Mouse (Mus musculus): Measurements from ENCODE around the gene Onecut1. TPM values are rescaled to one million over a fixed set of nuclear protein-coding genes. Genes with fewer than 3 reads are reported as not detected.
A peak's percentile ranks its signal among the peaks of the same experiment; 100 is the strongest.

Gene Onecut1
- total RNA-seq, 2 experiments from 2014 or later = not detected

- intact Hi-C loops (cut with DNase I) = no loop called here
- H3K4me3 ChIP-seq = no peak overlapping the region
- no peak for TF ChIP-seq CTCF (IDR thresholded peaks at IDR 0.05)
- no peak for DNase-seq
- H3K27ac ChIP-seq = no peak overlapping the region
Measured at GRCm38 (mm10) chr9:74852361-74852760, 9.4 kb upstream of the Onecut1 start.

- intact Hi-C loops (cut with DNase I) = no loop called here
- Histone ChIP-seq H3K4me3 (no peak overlapping the region), H3K27ac (no peak overlapping the region)
- TF ChIP-seq CTCF (IDR thresholded peaks at IDR 0.05) = no peak
- no peak for DNase-seq
Measured at GRCm38 (mm10) chr9:74853191-74854072, 8.3 kb upstream of the Onecut1 start.

- no peak overlapping the region for H3K4me3 ChIP-seq
- no peak for DNase-seq
- H3K27ac ChIP-seq = no peak overlapping the region
- intact Hi-C loops (cut with DNase I) = no loop called here
- no peak for TF ChIP-seq CTCF (IDR thresholded peaks at IDR 0.05)
Measured at GRCm38 (mm10) chr9:74854073-74854591, 7.6 kb upstream of the Onecut1 start.

- H3K27ac ChIP-seq = no peak overlapping the region
- TF ChIP-seq CTCF (IDR thresholded peaks at IDR 0.05) = no peak
- intact Hi-C loops (cut with DNase I) = no loop called here
- no peak for DNase-seq
- H3K4me3 ChIP-seq = no peak overlapping the region
Measured at GRCm38 (mm10) chr9:74855446-74855845, 6.3 kb upstream of the Onecut1 start.

GRCm38 (mm10) chr9:74856578-74857507 is 4.9 kb upstream of the Onecut1 start:
- no peak for TF ChIP-seq CTCF (IDR thresholded peaks at IDR 0.05)

GRCm38 (mm10) chr9:74857508-74857840 is 4.2 kb upstream of the Onecut1 start:
- DNase-seq = no peak
- intact Hi-C loops (cut with DNase I) = no loop called here
- Histone ChIP-seq H3K4me3 (no peak overlapping the region), H3K27ac (no peak overlapping the region)
- TF ChIP-seq CTCF (IDR thresholded peaks at IDR 0.05) = no peak

More at GRCm38 (mm10) chr9:74856578-74857507, 4.9 kb upstream of the Onecut1 start:
- Histone ChIP-seq H3K4me3 (no peak overlapping the region), H3K27ac (no peak overlapping the region)
- no peak for DNase-seq
- intact Hi-C loops (cut with DNase I) = no loop called here

GRCm38 (mm10) chr9:74858111-74858510 is 3.6 kb upstream of the Onecut1 start:
- intact Hi-C loops (cut with DNase I) = no loop called here
- TF ChIP-seq CTCF (IDR thresholded peaks at IDR 0.05) = no peak
- Histone ChIP-seq H3K4me3 (no peak overlapping the region), H3K27ac (no peak overlapping the region)
- no peak for DNase-seq

- no peak for TF ChIP-seq CTCF (IDR thresholded peaks at IDR 0.05)
- H3K4me3 ChIP-seq = no peak overlapping the region
- no peak overlapping the region for H3K27ac ChIP-seq
- intact Hi-C loops (cut with DNase I) = no loop called here
- DNase-seq = no peak
Measured at GRCm38 (mm10) chr9:74860461-74860860, 1.3 kb upstream of the Onecut1 start.

- Histone ChIP-seq H3K27ac (no peak overlapping the region), H3K4me3 (peak overlapping the region; percentile 69)
- no peak for DNase-seq
- intact Hi-C loops (cut with DNase I) = no loop called here
- TF ChIP-seq CTCF (IDR thresholded peaks at IDR 0.05) = no peak
Measured at GRCm38 (mm10) chr9:74862096-74862780, 517 bp downstream of the Onecut1 start.

- Histone ChIP-seq H3K27ac (no peak overlapping the region), H3K4me3 (peak overlapping the region; percentile 69)
- peak; percentile 18 for DNase-seq
- TF ChIP-seq CTCF (IDR thresholded peaks at IDR 0.05) = no peak
- intact Hi-C loops (cut with DNase I) = no loop called here
Measured at GRCm38 (mm10) chr9:74862783-74863654, 1.3 kb downstream of the Onecut1 start.

- peak overlapping the region; percentile 69 for H3K4me3 ChIP-seq
- intact Hi-C loops (cut with DNase I) = no loop called here
- no peak for DNase-seq
- TF ChIP-seq CTCF (IDR thresholded peaks at IDR 0.05) = no peak
- H3K27ac ChIP-seq = no peak overlapping the region
Measured at GRCm38 (mm10) chr9:74863655-74864443, 2.1 kb downstream of the Onecut1 start.
